In genomic region chr14:88469361-88469760, GRCm38 (mm10) we compare ENCODE assay signal across 9 mouse cellular contexts. TPM values are rescaled to one million over a fixed set of nuclear protein-coding genes. Genes with fewer than 3 reads are reported as not detected.
DNase-seq lines count a peak whose midpoint lies in the region; ATAC-seq lines count a peak whose summit lies in the region.
"Had no signal": no experiment of that assay in that cellular context is flagged by ENCODE, and none has a peak within 500 bp of the region (broad histone marks: within the 10 kb centered on the region; RNA-seq: fewer than 3 reads in every experiment).

No protein-coding gene starts in this region.

- peak overlapping the region; percentile 58 for H3K4me3 ChIP-seq in limb, embryonic 10.5 days
- H3K4me3 ChIP-seq in neural tube, embryonic 14.5 days (ENCODE audit: low read depth, low read length) = peak overlapping the region; percentile 37
- H3K4me3 ChIP-seq: megakaryocyte, embryonic 14.5 days had no signal

- peak overlapping the region; percentile 41; the same call in 1 of the 2 replicates for H3K9ac ChIP-seq in neural tube, embryonic 14.5 days (replicated peaks; ENCODE audit: low read depth, low read length)

- no peaks in the 10 kb centered on the region for H3K36me3 ChIP-seq in limb, embryonic 10.5 days
- no peaks in the 10 kb centered on the region for H3K36me3 ChIP-seq in neural tube, embryonic 14.5 days (ENCODE audit: control insufficient read depth, insufficient read depth, low read length)

- no peaks in the 10 kb centered on the region for H3K9me3 ChIP-seq in limb, embryonic 10.5 days (replicated peaks)
- H3K9me3 ChIP-seq in neural tube, embryonic 14.5 days (ENCODE audit: control insufficient read depth, low read length) = no peaks in the 10 kb centered on the region
- H3K9me3 ChIP-seq: megakaryocyte, embryonic 14.5 days had no signal

- 0 out of 2 replicates have a peak overlapping the region, but pooled peaks have one; percentile 25 for H3K27ac ChIP-seq in limb, embryonic 10.5 days
- no peak overlapping the region for H3K27ac ChIP-seq in neural tube, embryonic 14.5 days (ENCODE audit: low read depth, low read length)

- peaks cover 22% of the 10 kb centered on the region for H3K4me1 ChIP-seq in limb, embryonic 10.5 days
- peaks cover 6% of the 10 kb centered on the region; the same call in 1 of the 2 replicates for H3K4me1 ChIP-seq in neural tube, embryonic 14.5 days (ENCODE audit: control insufficient read depth, insufficient read depth, low read length)

- peak overlapping the region; percentile 89 for H3K4me2 ChIP-seq in neural tube, embryonic 14.5 days (ENCODE audit: low read depth, low read length)

- ATAC-seq in neural tube, embryonic 14.5 days (ENCODE audit: low read depth) = peak; percentile 68; the same call in 1 of the 2 replicates
- ATAC-seq in erythroid progenitor cell, adult 5-6 weeks (replicated peaks; ENCODE audit: low FRiP score, poor library complexity, severe bottlenecking) = no peak

- peaks cover 32% of the 10 kb centered on the region for H3K27me3 ChIP-seq in limb, embryonic 10.5 days (ENCODE audit: low read depth, poor library complexity, severe bottlenecking)
- peaks cover 5% of the 10 kb centered on the region; the same call in 1 of the 2 replicates for H3K27me3 ChIP-seq in neural tube, embryonic 14.5 days (ENCODE audit: control insufficient read depth, insufficient read depth, low read length)

- WGBS in limb, embryonic 10.5 days = 2% methylated on average over 18 of the region's 18 CpGs
- WGBS in neural tube, embryonic 14.5 days = under 1% methylated on average over 18 of the region's 18 CpGs

- DNase-seq in frontal cortex, postnatal 36 days (ENCODE audit: low spot score in 2 of 2) = peak; percentile 28 to 32
- DNase-seq in frontal cortex, adult 2 months (ENCODE audit: extremely low spot score in 1 of 2, low spot score in 1 of 2) = no peak
- peak; percentile 23 to 38 for DNase-seq in right cerebral cortex, adult 2 months (ENCODE audit: low spot score in 2 of 2)
- DNase-seq in right cerebral cortex, adult 18-20 months = no peak
- peak; percentile 53 for DNase-seq in limb, embryonic 10.5 days (ENCODE audit: low spot score)
- DNase-seq in adipocyte (ENCODE audit: low spot score) = no peak

RNA-seq across cellular contexts. Expression of gene Pcdh20, which starts 1.8 kb away (rescaled TPM):
- polyA plus RNA-seq in frontal cortex, adult 2 months (2012; rRNA removed) = 11.7 and 12.3 TPM in 2 replicates
- polyA plus RNA-seq in limb, embryonic 10.5 days (2016; fragmentation: Nextera tagmentation; extraction: Ambion mirVana) = 0.28 and 0.84 TPM in 2 replicates
- 4.0 and 5.1 TPM in 2 replicates for polyA plus RNA-seq in neural tube, embryonic 14.5 days (2014; fragmentation: Nextera tagmentation; extraction: Ambion mirVana)
- total RNA-seq in erythroid progenitor cell, adult 5-6 weeks (2015; ENCODE audit: low replicate concordance) = not detected in 2 replicates
- not detected in 2 replicates for total RNA-seq in erythroid progenitor cell, adult 5-6 weeks (2017; ENCODE audit: low replicate concordance)

Comparison
In these comparisons a context has a peak if more than half of its experiments do, and no peak if none do; other contexts are left out.
1. DNase-seq: peak in frontal cortex, postnatal 36 days (2 of 2), right cerebral cortex, adult 2 months (2 of 2) and limb, embryonic 10.5 days (single experiment); none in frontal cortex, adult 2 months (0 of 2), right cerebral cortex, adult 18-20 months (single experiment) and adipocyte (single experiment).